Mouse (Mus musculus): ENCODE data around the gene Nup62. TPM values are rescaled to one million over a fixed set of nuclear protein-coding genes. Genes with fewer than 3 reads are reported as not detected.
A peak's percentile ranks its signal among the peaks of the same experiment; 100 is the strongest.

Gene Nup62
- polyA plus RNA-seq, 1 experiment from 2014 or later = 66.9 TPM

- Histone ChIP-seq H3K9ac (replicated peaks; ENCODE audit: low read length) (no peak overlapping the region), H3K27me3 (ENCODE audit: control insufficient read depth, insufficient read depth, low read length) (no peaks in the 10 kb centered on the region), H3K36me3 (replicated peaks; ENCODE audit: control insufficient read depth, insufficient read depth, low read depth, low read length) (peaks cover 8% of the 10 kb centered on the region), H3K27ac (replicated peaks; ENCODE audit: low read depth, low read length) (no peak overlapping the region), H3K4me3 (ENCODE audit: low read depth, low read length) (no peak overlapping the region), H3K4me2 (ENCODE audit: low read depth, low read length) (no peak overlapping the region), H3K9me3 (replicated peaks; ENCODE audit: control insufficient read depth, low read length) (no peaks in the 10 kb centered on the region), H3K4me1 (ENCODE audit: control insufficient read depth, insufficient read depth, low read length) (peaks cover 3% of the 10 kb centered on the region; the same call in 1 of the 2 replicates)
- no peak for ATAC-seq (replicated peaks; ENCODE audit: insufficient number of reproducible peaks, low FRiP score, low TSS enrichment, low read depth)
- WGBS = 95% methylated on average over 7 of the region's 7 CpGs
- no peak for DNase-seq (ENCODE audit: low spot score)
Measured at GRCm38 (mm10) chr7:44846804-44847203, 30.9 kb downstream of the Nup62 start.

GRCm38 (mm10) chr7:44847772-44848171 is 31.9 kb downstream of the Nup62 start:
- no peak overlapping the region for H3K27ac ChIP-seq (replicated peaks; ENCODE audit: low read depth, low read length)
- 79% methylated on average over 5 of the region's 5 CpGs for WGBS
- peaks cover 8% of the 10 kb centered on the region for H3K36me3 ChIP-seq (replicated peaks; ENCODE audit: control insufficient read depth, insufficient read depth, low read depth, low read length)

GRCm38 (mm10) chr7:44848561-44849415 is 32.9 kb downstream of the Nup62 start, which contains the start of the genes Akt1s1 and Tbc1d17:
TSS of gene Akt1s1 (plus strand) at chr7:44848991.
TSS of gene Tbc1d17 (minus strand) at chr7:44849079.
- Histone ChIP-seq H3K9ac (replicated peaks; ENCODE audit: low read length) (peak within 1 kb of the TSS; percentile 81), H3K27ac (replicated peaks; ENCODE audit: low read depth, low read length) (peak within 1 kb of the TSS; percentile 88), H3K4me1 (ENCODE audit: control insufficient read depth, insufficient read depth, low read length) (peaks cover 5% of the 10 kb centered on the region), H3K27me3 (ENCODE audit: control insufficient read depth, insufficient read depth, low read length) (no peaks in the 10 kb centered on the region), H3K9me3 (replicated peaks; ENCODE audit: control insufficient read depth, low read length) (no peaks in the 10 kb centered on the region), H3K4me2 (ENCODE audit: low read depth, low read length) (peak within 1 kb of the TSS; percentile 62), H3K4me3 (ENCODE audit: low read depth, low read length) (peak within 1 kb of the TSS; percentile 69), H3K36me3 (replicated peaks; ENCODE audit: control insufficient read depth, insufficient read depth, low read depth, low read length) (peaks cover 5% of the 10 kb centered on the region)
- DNase-seq (ENCODE audit: low spot score) = peak; percentile 97
- peak; percentile 78 for ATAC-seq (replicated peaks; ENCODE audit: insufficient number of reproducible peaks, low FRiP score, low TSS enrichment, low read depth)
- WGBS = under 1% methylated on average over 54 of the region's 54 CpGs

More at GRCm38 (mm10) chr7:44847772-44848171, 31.9 kb downstream of the Nup62 start:
- ATAC-seq (replicated peaks; ENCODE audit: insufficient number of reproducible peaks, low FRiP score, low TSS enrichment, low read depth) (no peak), DNase-seq (ENCODE audit: low spot score) (no peak)
- no peaks in the 10 kb centered on the region for H3K27me3 ChIP-seq (ENCODE audit: control insufficient read depth, insufficient read depth, low read length)
- peak overlapping the region; percentile 19; the same call in 1 of the 2 replicates for H3K9ac ChIP-seq (replicated peaks; ENCODE audit: low read length)
- H3K9me3 ChIP-seq (replicated peaks; ENCODE audit: control insufficient read depth, low read length) = no peaks in the 10 kb centered on the region
- H3K4me3 ChIP-seq (ENCODE audit: low read depth, low read length) = peak overlapping the region; percentile 69
- peaks cover 3% of the 10 kb centered on the region; the same call in 1 of the 2 replicates for H3K4me1 ChIP-seq (ENCODE audit: control insufficient read depth, insufficient read depth, low read length)
- peak overlapping the region; percentile 62 for H3K4me2 ChIP-seq (ENCODE audit: low read depth, low read length)

GRCm38 (mm10) chr7:44849416-44850111 is 33.7 kb downstream of the Nup62 start:
- peak overlapping the region; percentile 88 for H3K27ac ChIP-seq (replicated peaks; ENCODE audit: low read depth, low read length)
- H3K4me3 ChIP-seq (ENCODE audit: low read depth, low read length) = peak overlapping the region; percentile 69
- ATAC-seq (replicated peaks; ENCODE audit: insufficient number of reproducible peaks, low FRiP score, low TSS enrichment, low read depth) = peak; percentile 50
- H3K4me1 ChIP-seq (ENCODE audit: control insufficient read depth, insufficient read depth, low read length) = peaks cover 9% of the 10 kb centered on the region
- H3K9ac ChIP-seq (replicated peaks; ENCODE audit: low read length) = peak overlapping the region; percentile 81
- under 1% methylated on average over 41 of the region's 41 CpGs for WGBS
- no peaks in the 10 kb centered on the region for H3K9me3 ChIP-seq (replicated peaks; ENCODE audit: control insufficient read depth, low read length)
- no peaks in the 10 kb centered on the region; the same call in none of the 2 replicates for H3K36me3 ChIP-seq (replicated peaks; ENCODE audit: control insufficient read depth, insufficient read depth, low read depth, low read length)
- no peaks in the 10 kb centered on the region for H3K27me3 ChIP-seq (ENCODE audit: control insufficient read depth, insufficient read depth, low read length)
- peak; percentile 93 for DNase-seq (ENCODE audit: low spot score)
- peak overlapping the region; percentile 62 for H3K4me2 ChIP-seq (ENCODE audit: low read depth, low read length)

GRCm38 (mm10) chr7:44850146-44850545 is 34.3 kb downstream of the Nup62 start:
- 0% methylated on average over 33 of the region's 33 CpGs for WGBS
- H3K4me1 ChIP-seq (ENCODE audit: control insufficient read depth, insufficient read depth, low read length) = peaks cover 10% of the 10 kb centered on the region
- peak; percentile 22 for ATAC-seq (replicated peaks; ENCODE audit: insufficient number of reproducible peaks, low FRiP score, low TSS enrichment, low read depth)

GRCm38 (mm10) chr7:44850789-44851624 is 35.1 kb downstream of the Nup62 start:
- Histone ChIP-seq H3K9ac (replicated peaks; ENCODE audit: low read length) (peak overlapping the region; percentile 81), H3K4me3 (ENCODE audit: low read depth, low read length) (peak overlapping the region; percentile 69), H3K36me3 (replicated peaks; ENCODE audit: control insufficient read depth, insufficient read depth, low read depth, low read length) (no peaks in the 10 kb centered on the region; the same call in none of the 2 replicates), H3K4me1 (ENCODE audit: control insufficient read depth, insufficient read depth, low read length) (peaks cover 12% of the 10 kb centered on the region), H3K4me2 (ENCODE audit: low read depth, low read length) (peak overlapping the region; percentile 62), H3K9me3 (replicated peaks; ENCODE audit: control insufficient read depth, low read length) (no peaks in the 10 kb centered on the region), H3K27me3 (ENCODE audit: control insufficient read depth, insufficient read depth, low read length) (no peaks in the 10 kb centered on the region), H3K27ac (replicated peaks; ENCODE audit: low read depth, low read length) (peak overlapping the region; percentile 88)
- ATAC-seq (replicated peaks; ENCODE audit: insufficient number of reproducible peaks, low FRiP score, low TSS enrichment, low read depth) (no peak), DNase-seq (ENCODE audit: low spot score) (no peak)
- WGBS = 80% methylated on average over 8 of the region's 8 CpGs

More at GRCm38 (mm10) chr7:44850146-44850545, 34.3 kb downstream of the Nup62 start:
- Histone ChIP-seq H3K36me3 (replicated peaks; ENCODE audit: control insufficient read depth, insufficient read depth, low read depth, low read length) (no peaks in the 10 kb centered on the region; the same call in none of the 2 replicates), H3K27ac (replicated peaks; ENCODE audit: low read depth, low read length) (peak overlapping the region; percentile 88), H3K4me3 (ENCODE audit: low read depth, low read length) (peak overlapping the region; percentile 69), H3K4me2 (ENCODE audit: low read depth, low read length) (peak overlapping the region; percentile 62), H3K9me3 (replicated peaks; ENCODE audit: control insufficient read depth, low read length) (no peaks in the 10 kb centered on the region), H3K9ac (replicated peaks; ENCODE audit: low read length) (peak overlapping the region; percentile 81), H3K27me3 (ENCODE audit: control insufficient read depth, insufficient read depth, low read length) (no peaks in the 10 kb centered on the region)
- peak; percentile 91 for DNase-seq (ENCODE audit: low spot score)

- no peak overlapping the region for H3K4me2 ChIP-seq (ENCODE audit: low read depth, low read length)
- no peaks in the 10 kb centered on the region for H3K27me3 ChIP-seq (ENCODE audit: control insufficient read depth, insufficient read depth, low read length)
- no peak for ATAC-seq (replicated peaks; ENCODE audit: insufficient number of reproducible peaks, low FRiP score, low TSS enrichment, low read depth)
- no peak overlapping the region for H3K27ac ChIP-seq (replicated peaks; ENCODE audit: low read depth, low read length)
- no peak overlapping the region for H3K4me3 ChIP-seq (ENCODE audit: low read depth, low read length)
- no peaks in the 10 kb centered on the region; the same call in 1 of the 2 replicates for H3K36me3 ChIP-seq (replicated peaks; ENCODE audit: control insufficient read depth, insufficient read depth, low read depth, low read length)
- no peak for DNase-seq (ENCODE audit: low spot score)
- H3K4me1 ChIP-seq (ENCODE audit: control insufficient read depth, insufficient read depth, low read length) = peaks cover 12% of the 10 kb centered on the region
- WGBS = 90% methylated on average over 12 of the region's 12 CpGs
- H3K9me3 ChIP-seq (replicated peaks; ENCODE audit: control insufficient read depth, low read length) = no peaks in the 10 kb centered on the region
- no peak overlapping the region for H3K9ac ChIP-seq (replicated peaks; ENCODE audit: low read length)
Measured at GRCm38 (mm10) chr7:44851625-44852234, 35.8 kb downstream of the Nup62 start.
